Mouse (Mus musculus) spleen, embryonic (tissue): Measurements from ENCODE around the gene Ankrd66.

Source experiments
- CTCF ChIA-PET: fragments of 350-600 bp; sonication (Branson Sonifier 250); formaldehyde crosslinking; loops from one replicate; lab custom pipeline; 2022; lab: Charles Lee

Gene Ankrd66

GRCm38 (mm10) chr17:43543539-43543938 lies at the start of gene Ankrd66:
Ankrd66 (minus strand) TSS chr17:43543639.
- CTCF ChIA-PET = no interaction called here

- CTCF ChIA-PET = no interaction called here
Measured at GRCm38 (mm10) chr17:43592296-43593291, 49.2 kb upstream of the Ankrd66 start.

DNA sequence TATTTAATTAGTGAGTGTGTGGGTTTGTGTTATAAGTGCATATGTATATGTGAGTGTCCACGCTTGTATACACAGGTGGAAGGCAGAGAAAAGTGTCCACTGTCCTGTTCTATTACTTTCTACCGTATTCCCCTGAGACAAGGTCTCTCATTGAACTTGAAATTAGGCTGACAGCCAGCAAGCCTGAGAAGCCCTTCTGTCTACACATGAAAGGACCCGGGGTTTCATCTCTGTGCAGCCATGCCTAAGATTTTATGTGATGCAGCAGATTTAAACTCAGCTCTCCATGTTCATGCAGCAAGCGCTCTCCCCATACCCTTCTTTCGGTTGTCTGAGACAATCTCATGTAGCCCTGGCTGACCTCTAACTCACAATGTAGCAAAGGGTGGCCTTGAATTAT lies 47.1 kb upstream of the Ankrd66 start:
- CTCF ChIA-PET = no interaction called here

DNA sequence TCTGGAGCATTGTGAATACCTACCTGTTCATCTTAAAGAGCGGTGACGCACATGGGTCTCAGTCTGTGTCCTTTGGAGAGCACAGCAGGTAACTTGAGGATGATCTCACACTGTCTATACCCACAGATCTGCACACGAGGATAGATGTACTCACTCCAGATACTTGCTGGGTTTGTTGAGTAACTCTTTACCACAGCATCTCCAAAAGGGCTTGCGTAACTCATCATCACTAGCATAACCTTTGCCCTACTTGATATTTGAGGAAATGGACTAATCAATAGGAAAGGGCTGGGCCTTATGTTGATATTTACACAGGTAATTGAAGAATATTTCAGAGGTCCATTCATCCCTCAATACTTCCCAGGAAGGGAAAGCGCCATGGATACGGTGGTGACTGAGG lies 46.3 kb upstream of the Ankrd66 start:
- CTCF ChIA-PET = no interaction called here

GRCm38 (mm10) chr17:43587278-43587677 lies 43.8 kb upstream of the Ankrd66 start:
- CTCF ChIA-PET = no interaction called here

GRCm38 (mm10) chr17:43584771-43585170 lies 41.3 kb upstream of the Ankrd66 start:
- CTCF ChIA-PET = no interaction called here

DNA sequence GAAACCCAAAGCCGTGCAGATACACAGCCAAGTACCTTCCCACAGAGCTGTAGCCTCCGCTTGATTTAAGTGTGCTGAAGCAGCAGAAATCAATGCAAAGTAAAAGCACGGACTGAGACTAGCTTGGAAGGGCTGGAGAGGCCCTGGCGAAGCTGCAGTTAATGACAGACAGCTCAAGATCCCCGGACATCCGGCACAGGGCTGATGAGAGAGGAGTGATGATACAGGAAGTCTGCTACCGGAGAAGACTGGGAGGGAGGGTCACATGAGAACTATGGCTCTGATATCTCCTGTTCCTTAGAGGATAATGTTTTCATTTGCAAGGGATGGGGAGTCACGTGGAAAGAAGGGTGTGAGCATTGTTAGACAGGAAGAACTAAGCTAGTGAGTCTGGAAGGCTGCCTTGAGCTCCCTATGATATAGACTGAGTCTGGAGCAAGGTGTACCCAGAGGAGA lies 37.6 kb upstream of the Ankrd66 start:
- CTCF ChIA-PET = no interaction called here

DNA sequence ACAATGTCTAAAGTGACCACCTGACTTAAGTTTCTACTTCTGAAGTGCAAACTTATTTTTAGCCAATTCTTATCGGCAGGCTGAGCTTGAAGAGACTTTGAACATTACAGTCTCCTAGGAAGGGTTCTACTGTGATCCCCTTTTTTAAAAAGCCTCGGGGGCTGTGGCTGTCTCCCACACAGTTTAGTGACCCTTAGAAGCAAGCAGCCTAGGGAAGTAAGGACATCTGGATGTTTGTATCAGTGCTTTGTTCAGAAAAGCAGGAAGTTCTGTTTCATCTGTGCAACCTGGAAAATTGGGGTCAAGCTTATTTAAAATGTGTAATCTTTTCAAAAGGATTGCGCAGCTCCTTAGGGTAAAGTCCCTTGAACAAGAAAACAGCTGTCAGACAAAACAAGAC lies 37.0 kb upstream of the Ankrd66 start:
- CTCF ChIA-PET = no interaction called here

DNA sequence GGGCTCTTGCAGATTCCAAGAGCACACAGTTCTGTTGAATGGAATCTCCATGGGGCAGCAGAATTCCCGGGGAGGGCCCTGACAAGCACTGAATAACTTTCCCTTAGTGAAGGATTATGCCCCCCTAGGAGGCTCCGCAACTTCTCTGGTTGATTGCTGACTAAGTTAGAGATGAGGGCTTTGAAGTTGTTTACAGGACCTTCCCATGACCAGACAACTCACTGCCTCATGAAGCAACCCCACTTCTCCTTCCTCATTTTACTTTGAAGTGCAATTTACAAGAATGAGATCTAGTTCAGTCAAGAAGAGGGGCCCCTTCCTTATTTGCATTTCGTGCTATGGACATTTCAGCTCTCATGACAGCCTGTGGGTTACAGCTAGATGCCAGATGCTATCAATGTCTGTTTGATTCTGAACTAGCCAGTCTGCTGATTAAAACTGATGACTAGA lies 30.2 kb upstream of the Ankrd66 start:
- CTCF ChIA-PET = no interaction called here

DNA sequence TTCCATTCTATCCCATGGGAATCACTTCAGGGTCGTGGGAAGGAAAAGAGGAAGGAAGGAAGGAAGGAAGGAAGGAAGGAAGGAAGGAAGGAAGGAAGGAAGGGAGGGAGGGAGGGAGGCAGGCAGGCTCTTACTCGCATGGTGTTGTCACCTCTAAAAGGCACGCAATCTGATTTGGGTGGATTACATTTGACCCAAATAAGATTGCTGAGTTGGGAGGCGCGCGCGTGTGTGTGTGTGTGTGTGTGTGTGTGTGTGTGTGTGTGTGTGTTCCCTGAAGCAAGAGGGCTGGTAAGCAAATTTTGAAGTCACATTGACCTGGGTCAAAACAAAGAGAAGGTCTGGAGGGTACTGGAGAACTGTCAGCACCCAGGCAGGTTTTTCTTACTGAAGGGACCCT lies 25.8 kb upstream of the Ankrd66 start:
- CTCF ChIA-PET = no interaction called here

DNA sequence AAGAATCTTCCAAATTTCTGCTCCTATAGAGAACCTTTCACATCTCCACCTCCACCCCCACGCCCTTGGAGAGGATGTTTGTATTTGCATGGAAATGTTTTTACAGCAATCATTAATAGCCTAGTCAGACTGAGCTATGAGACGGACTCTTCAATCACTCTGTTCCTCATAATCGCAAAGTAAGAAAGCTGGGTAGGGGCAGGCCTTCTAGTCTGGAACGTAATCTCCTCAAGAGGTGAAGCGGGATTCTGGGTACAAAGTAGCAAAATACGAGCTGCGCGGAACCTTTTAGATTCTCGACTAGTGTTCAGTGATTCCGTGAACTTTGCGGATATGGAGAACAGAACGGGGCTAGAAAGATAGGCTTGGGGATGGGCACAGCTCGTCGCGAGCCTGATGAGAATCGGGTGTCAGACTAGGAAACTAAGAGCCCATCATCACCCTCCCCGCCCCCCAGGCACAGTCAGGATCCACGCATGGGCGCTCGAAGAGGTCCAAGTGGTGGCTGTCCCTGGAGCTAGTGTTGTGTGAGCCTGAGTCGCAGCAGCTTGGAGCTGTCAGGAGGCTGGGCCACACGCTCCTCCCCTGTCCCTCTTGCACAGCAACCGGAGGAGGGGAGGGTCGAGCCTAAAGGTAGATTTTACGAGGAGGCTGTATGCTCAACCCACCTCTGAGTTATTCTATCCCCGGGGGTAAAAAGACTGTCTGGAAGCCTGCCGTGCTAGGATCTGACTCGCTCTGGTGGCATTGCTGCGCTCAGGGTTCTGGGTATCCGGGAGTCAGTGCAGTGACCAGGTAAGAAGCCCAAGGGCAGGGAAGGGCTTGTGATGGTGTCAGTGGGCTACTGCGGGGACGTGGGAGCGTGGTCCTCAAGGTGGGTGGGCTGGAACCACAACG lies 24.8 kb upstream of the Ankrd66 start, which contains the start of gene Pla2g7:
TSS of gene Pla2g7 (plus strand) at position 107 of the 897 bp plus-strand sequence.
- CTCF ChIA-PET = no interaction called here

DNA sequence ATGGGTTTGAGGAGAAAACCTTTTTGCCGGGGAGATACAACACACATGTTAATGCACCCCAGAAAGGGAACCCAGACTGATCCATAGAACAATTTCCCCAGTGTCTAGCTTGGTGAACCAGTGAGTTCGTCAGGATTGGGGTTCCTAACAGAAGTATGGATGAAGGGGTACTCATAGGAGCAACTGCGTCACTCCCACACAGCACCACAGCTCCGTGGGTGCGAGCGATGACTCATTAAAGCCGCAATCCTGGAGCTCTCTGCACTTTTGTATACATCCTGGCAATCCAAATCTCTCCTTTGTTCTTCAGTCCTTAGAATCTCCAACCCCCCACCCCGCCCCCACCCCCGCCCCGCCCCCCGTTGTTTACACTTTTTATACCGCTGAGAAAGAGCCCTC lies 24.2 kb upstream of the Ankrd66 start:
- CTCF ChIA-PET = no interaction called here

- CTCF ChIA-PET = no interaction called here
Measured at GRCm38 (mm10) chr17:43563192-43563987, 20.0 kb upstream of the Ankrd66 start.

GRCm38 (mm10) chr17:43558678-43559077 lies 15.2 kb upstream of the Ankrd66 start:
- CTCF ChIA-PET = no interaction called here

- CTCF ChIA-PET = no interaction called here
Measured at GRCm38 (mm10) chr17:43557541-43558090, 14.2 kb upstream of the Ankrd66 start.

DNA sequence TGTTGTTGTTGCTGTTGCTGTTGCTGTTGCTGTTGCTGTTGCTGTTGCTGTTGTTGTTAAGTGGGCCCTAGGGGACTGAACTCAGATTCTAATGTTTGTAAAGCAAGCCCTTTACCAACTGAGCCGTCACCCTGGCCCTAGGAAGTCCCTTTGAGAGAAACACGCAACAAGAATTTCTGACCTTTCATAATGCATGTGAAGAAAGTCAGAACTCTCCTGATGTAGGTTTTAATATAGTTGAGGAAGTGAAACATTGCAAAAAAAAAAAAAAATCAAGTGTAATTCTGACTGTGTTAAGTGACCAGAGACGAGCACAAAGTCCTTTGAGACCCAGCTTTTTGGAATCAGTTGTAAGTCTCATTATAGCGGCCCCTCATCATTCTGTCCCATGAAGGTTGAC lies 13.7 kb upstream of the Ankrd66 start:
- CTCF ChIA-PET = no interaction called here

DNA sequence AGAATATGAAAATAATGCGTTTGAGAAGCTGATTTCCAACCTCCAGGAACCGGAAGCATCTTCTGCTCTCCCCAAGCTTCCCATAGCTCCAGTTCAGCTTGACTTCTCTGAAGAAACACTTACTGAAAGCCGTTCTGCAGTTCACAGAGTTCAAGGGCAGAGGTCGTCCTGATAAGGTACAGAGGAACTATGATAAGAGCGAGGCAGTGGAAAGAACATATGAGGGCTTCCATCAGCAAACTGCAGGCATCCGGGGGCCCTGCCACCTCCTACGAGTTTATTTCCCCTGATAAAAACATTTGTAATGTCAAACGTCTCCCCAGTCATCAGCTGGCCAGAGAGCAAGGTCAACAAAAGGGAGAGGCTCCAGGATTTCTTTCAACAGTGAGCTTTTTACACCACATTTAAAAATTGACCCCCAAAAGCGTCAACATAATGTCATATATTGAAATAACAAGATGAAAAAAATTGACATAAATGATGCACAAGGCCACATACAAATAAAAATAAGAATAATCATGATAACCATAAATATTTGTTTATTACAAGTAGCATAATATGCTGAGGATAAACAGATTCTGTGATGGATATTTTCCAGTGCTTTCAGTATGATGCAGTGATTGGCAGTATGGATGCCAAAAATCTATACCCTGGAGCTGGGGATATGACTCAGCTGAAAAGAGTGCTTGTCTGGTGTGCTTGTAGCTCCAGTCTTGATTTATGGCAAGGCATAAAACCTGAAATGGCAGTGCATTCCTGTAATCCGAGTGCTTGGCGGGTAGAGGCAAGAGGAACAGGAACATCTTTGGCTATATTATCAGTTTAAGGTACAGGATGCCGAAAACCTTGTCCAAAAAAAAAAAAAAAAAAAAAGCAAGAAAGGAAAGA lies 11.3 kb upstream of the Ankrd66 start:
- CTCF ChIA-PET = interaction anchor here (0.7 kb wide), 1 partner anchor 42 kb away, joined by 11 read pairs; no protein-coding TSS in a partner anchor

GRCm38 (mm10) chr17:43551122-43551630 lies 7.7 kb upstream of the Ankrd66 start:
- CTCF ChIA-PET = interaction anchor here (0.6 kb wide), 1 partner anchor 15 kb away, joined by 4 read pairs; no protein-coding TSS in a partner anchor

DNA sequence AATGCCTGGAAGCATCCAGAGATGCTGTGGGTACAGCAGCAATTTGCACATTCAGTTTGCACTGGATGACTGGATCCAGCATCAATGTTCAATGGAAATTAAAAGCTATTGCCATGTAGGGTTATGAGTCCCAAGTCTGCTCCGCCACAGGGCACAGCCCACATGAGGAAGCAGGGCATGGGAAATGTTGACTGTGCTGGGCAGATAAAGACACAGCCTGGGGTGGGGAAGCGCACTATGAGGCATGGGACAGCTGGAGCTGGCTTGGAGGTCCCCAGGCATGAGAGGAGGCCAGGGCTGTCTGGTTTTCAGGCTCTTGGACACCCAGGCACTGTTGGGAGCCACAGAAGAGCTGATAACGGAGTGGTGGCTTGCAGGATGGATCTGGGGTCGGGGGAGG lies 601 bp upstream of the Ankrd66 start:
- CTCF ChIA-PET = no interaction called here

DNA sequence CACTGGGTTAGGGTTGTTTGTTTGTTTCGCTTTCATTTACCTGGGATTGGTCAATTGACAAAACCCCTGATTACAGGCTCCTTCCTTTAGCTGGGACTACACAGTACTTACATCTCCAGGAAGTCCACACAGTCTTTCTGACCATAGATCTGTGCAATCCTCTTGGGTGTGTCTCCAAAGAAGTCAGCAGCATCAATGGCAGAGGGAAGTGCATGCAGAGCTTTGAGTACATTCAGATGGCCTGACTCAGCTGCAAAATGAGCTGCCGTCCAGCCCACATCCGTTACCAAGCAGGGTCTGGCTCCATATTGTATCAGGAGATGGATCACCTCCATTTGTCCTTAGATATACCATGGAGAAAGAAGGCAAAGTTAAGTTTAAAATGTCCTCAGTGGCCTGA lies 4.7 kb downstream of the Ankrd66 start:
- CTCF ChIA-PET = no interaction called here
